Mouse (Mus musculus) spleen, postnatal 36 days (tissue): ENCODE data around the gene Mup12.
"Not testable (repeated sequence)": the region's sequence is repeated elsewhere in the genome, so short reads cannot be mapped to it uniquely, and the experiment has no call there.

ENCODE experiments used
- DNase-seq, 2 experiments: peaks; one replicate each; pipeline ENCODE4 v3.0.0; 2022; ENCODE audit warnings: low spot score in 2 of 2, mixed read lengths in 1 of 2

Mup12 gene

GRCm38 (mm10) chr4:60741226-60741625 is at the start of gene Mup12:
Gene Mup12 (minus strand): TSS chr4:60741326.
- not testable (repeated sequence) for DNase-seq
